Mouse (Mus musculus) brain, embryonic 18.5 days (tissue): ENCODE data around the gene U2af2.

Source experiments
- DNase-seq: peaks from one replicate; pipeline ENCODE4 v3.0.0-alpha.2; 2012; ENCODE audit warnings: low read depth, low spot score

Gene U2af2

DNA sequence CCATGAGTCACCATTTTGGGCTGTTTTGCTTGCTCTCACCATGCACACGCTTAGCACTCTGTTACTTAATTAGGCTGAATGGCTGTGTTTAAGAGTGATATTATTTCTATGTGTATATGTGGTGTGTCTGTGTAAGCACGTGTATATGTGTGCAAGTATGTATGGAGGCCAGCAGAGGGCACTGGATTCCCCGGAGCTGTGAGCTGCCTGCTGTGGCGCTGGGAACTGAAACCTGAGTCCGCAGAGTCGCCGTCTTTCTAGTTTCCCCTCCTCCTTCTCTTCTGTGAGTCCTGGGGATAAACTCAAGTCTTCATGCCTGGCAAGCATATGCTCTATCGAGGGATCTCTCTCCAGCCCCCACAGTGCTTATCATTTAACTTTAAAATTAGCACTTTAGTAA is 47.4 kb downstream of the U2af2 start:
- DNase-seq = no peak

DNA sequence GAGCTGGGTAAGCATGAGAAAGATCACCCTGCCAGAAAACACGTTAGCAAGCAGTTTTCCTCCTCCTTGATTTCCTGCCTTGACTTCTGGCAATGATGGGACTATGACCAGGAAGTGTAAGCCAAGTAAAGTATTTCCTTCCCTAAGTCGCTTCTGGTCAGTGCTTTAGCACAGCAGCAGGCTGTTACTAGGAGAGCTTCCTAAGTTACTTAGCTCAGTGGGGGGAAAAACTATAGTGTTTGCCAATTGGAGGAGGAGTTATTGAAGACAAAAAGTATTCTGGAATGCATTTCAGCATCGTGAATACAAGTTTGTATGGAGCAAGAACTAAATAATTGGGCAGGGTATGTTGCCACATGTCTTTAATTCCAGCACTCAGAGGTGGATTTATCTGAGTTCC is 50.8 kb downstream of the U2af2 start:
- DNase-seq = no peak

DNA sequence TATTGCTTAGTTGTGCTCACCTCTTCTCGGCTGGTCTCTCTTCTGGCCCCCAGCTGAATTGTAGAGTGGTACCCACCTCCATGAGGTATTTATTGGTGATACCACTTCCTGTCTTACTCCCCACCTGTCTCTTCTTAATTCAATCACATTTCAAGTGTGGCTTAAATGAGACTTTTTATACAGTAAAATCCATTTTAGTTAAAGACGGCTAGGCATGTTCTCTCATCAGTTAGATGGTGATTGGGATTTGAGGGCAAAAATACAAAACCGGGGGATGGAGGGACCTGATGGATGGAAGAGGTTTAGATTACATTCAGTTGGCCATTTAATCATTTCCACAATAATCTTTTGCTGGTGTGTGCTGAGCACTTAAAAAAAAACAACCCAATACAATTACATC is 54.9 kb downstream of the U2af2 start, which contains the start of gene Rfpl4:
Rfpl4 (minus strand) TSS at position 101 of the 400 bp plus-strand sequence.
- DNase-seq = no peak

- no peak for DNase-seq
Measured at GRCm38 (mm10) chr7:5125078-5125477, 63.1 kb downstream of the U2af2 start.

DNA sequence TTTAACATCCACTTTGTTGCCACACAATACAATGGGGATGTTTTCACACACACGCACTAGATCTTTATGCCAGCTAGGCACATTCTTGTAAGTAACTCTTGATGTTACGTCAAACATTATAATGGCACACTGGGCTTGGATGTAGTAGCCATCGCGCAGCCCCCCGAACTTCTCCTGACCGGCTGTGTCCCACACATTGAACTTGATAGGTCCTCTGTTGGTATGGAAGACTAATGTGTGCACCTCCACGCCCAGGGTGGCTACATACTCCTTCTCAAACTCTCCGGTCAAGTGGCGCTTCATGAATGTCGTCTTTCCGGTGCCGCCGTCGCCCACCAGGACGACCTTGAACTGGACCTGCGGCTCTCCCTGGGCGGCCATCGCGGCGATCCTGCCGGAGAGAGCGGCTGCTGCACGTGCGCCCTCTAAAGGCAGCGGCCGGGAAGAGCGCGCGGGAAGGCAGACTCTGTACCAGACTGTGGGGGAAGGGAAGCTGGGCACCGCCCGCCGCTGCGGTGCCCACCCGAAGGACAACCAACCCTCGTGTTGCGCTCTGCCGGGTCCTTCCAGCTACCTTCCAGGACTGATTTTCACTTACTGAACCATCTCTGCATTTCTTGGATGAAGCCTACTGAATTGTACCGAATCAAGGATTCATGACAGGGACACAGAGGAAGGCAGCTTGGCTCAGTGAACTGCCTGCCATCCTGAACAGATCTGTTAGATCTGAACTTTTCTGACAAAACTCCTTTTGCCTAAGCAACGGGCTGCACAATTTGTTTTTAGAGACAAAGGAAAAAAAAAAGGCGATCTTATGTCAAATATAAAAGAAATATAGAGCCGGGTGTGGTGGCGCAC is 63.8 kb downstream of the U2af2 start, which contains the start of gene Rasl2-9:
Rasl2-9 (minus strand) TSS at position 402 of the 858 bp plus-strand sequence.
- DNase-seq = peak; percentile 20
